Mouse (Mus musculus) neural tube, embryonic 13.5 days (tissue): Measurements from ENCODE around the gene Trim6. TPM values are rescaled to one million over a fixed set of nuclear protein-coding genes. Genes with fewer than 3 reads are reported as not detected.
"Not testable (repeated sequence)": the region's sequence is repeated elsewhere in the genome, so short reads cannot be mapped to it uniquely, and the experiment has no call there.

Experiments used
- ATAC-seq: fragments of 200-750 bp; cut with Nextera tagmentation; 2 replicates; pipeline ENCODE4 v1.8.0; 2017; ENCODE audit warnings: low read depth, mild to moderate bottlenecking, moderate TSS enrichment, moderate library complexity
- H3K27ac ChIP-seq: fragments of 300-500 bp; sonication (generic); replicated peaks from 2 replicates; pipeline ENCODE4 v1.5.1; 2015; ENCODE audit warnings: moderate library complexity, mild to moderate bottlenecking, inconsistent platforms
- H3K27me3 ChIP-seq: fragments of 300-500 bp; sonication (generic); 2 replicates; pipeline ENCODE4 v1.6.1; 2015; ENCODE audit warnings: mild to moderate bottlenecking, inconsistent platforms
- H3K36me3 ChIP-seq: fragments of 300-500 bp; sonication (generic); 2 replicates; pipeline ENCODE4 v1.6.1; 2015; ENCODE audit warnings: mild to moderate bottlenecking, inconsistent platforms
- H3K4me1 ChIP-seq: fragments of 300-500 bp; sonication (generic); replicated peaks from 2 replicates; pipeline ENCODE4 v1.6.1; 2015; ENCODE audit warnings: inconsistent platforms
- H3K4me2 ChIP-seq: fragments of 300-500 bp; sonication (generic); 2 replicates; pipeline ENCODE4 v1.6.1; 2015; ENCODE audit warnings: inconsistent platforms, mild to moderate bottlenecking, moderate library complexity
- H3K4me3 ChIP-seq: fragments of 300-500 bp; sonication (generic); 2 replicates; pipeline ENCODE4 v1.5.1; 2015; ENCODE audit warnings: mild to moderate bottlenecking, inconsistent platforms
- H3K9ac ChIP-seq: fragments of 300-500 bp; sonication (generic); 2 replicates; pipeline ENCODE4 v1.6.1; 2015; ENCODE audit warnings: moderate library complexity, mild to moderate bottlenecking, inconsistent platforms
- H3K9me3 ChIP-seq: fragments of 300-500 bp; sonication (generic); 2 replicates; pipeline ENCODE4 v1.6.1; 2016; ENCODE audit warnings: inconsistent platforms
- WGBS: fragments of 180-500 bp; shearing (Covaris S2); methylation state at CpG from one replicate; pipeline ENCODE4 v1.1.7; 2015; 5-methylcytosine and 5-hydroxymethylcytosine counted together
- polyA plus RNA-seq: library from polyadenylated mRNA; unstranded; fragments of >200 nt; fragmentation: Nextera tagmentation; extraction: Ambion mirVana; gene quantifications from 2 replicates; pipeline ENCODE4 v1.2.1, GENCODE M21; 2015

The Trim6 gene
- polyA plus RNA-seq, 1 experiment from 2014 or later, result 0.47 TPM

- 38% methylated on average over 2 of the region's 2 CpGs for WGBS
- no peaks in the 10 kb centered on the region for H3K9me3 ChIP-seq
- ATAC-seq, result no peak
- no peaks in the 10 kb centered on the region for H3K4me1 ChIP-seq
- H3K9ac ChIP-seq, result no peak overlapping the region
- no peak overlapping the region for H3K4me3 ChIP-seq
- H3K4me2 ChIP-seq, result no peak overlapping the region
- no peaks in the 10 kb centered on the region for H3K36me3 ChIP-seq
- no peak overlapping the region for H3K27ac ChIP-seq
- no peaks in the 10 kb centered on the region for H3K27me3 ChIP-seq
These were observed 12.6 kb downstream of the Trim6 start for GRCm38 (mm10) chr7:104231203-104231602.

GRCm38 (mm10) chr7:104240857-104241256 is 22.3 kb downstream of the Trim6 start:
- H3K4me2 ChIP-seq, result no peak overlapping the region
- H3K4me3 ChIP-seq, result no peak overlapping the region
- no peak overlapping the region for H3K9ac ChIP-seq
- no peaks in the 10 kb centered on the region for H3K9me3 ChIP-seq
- H3K36me3 ChIP-seq, result no peaks in the 10 kb centered on the region
- H3K4me1 ChIP-seq, result no peaks in the 10 kb centered on the region; the same call in 1 of the 2 replicates
- no peak for ATAC-seq
- no peaks in the 10 kb centered on the region for H3K27me3 ChIP-seq
- H3K27ac ChIP-seq, result no peak overlapping the region

GRCm38 (mm10) chr7:104243616-104244015 is 25.0 kb downstream of the Trim6 start:
- H3K27ac ChIP-seq, result no peak overlapping the region
- no peaks in the 10 kb centered on the region for H3K27me3 ChIP-seq
- H3K36me3 ChIP-seq, result no peaks in the 10 kb centered on the region
- H3K4me3 ChIP-seq, result no peak overlapping the region
- WGBS, result 50% methylated on average over 1 of the region's 1 CpGs
- no peak for ATAC-seq
- H3K4me1 ChIP-seq, result no peaks in the 10 kb centered on the region; the same call in 1 of the 2 replicates
- H3K9ac ChIP-seq, result no peak overlapping the region
- no peaks in the 10 kb centered on the region for H3K9me3 ChIP-seq
- no peak overlapping the region for H3K4me2 ChIP-seq

- Histone ChIP-seq H3K9ac (peak within 1 kb of the TSS; percentile 43), H3K27me3 (no peaks in the 10 kb centered on the region), H3K4me2 (peak within 1 kb of the TSS; percentile 42), H3K36me3 (no peaks in the 10 kb centered on the region), H3K4me3 (peak within 1 kb of the TSS; percentile 36), H3K27ac (no peak within 1 kb of the TSS), H3K4me1 (no peaks in the 10 kb centered on the region; the same call in 1 of the 2 replicates), H3K9me3 (no peaks in the 10 kb centered on the region)
- 11% methylated on average over 13 of the region's 13 CpGs for WGBS
- peak; percentile 53 for ATAC-seq
These were observed 25.9 kb downstream of the Trim6 start, which contains the start of gene Trim34a for GRCm38 (mm10) chr7:104244287-104245181. Gene Trim34a (plus strand): TSS chr7:104244457.

GRCm38 (mm10) chr7:104260380-104260779 is 41.8 kb downstream of the Trim6 start:
- H3K4me2 ChIP-seq, H3K36me3 ChIP-seq, H3K27me3 ChIP-seq, H3K4me1 ChIP-seq, H3K9ac ChIP-seq, ATAC-seq, H3K4me3 ChIP-seq, H3K9me3 ChIP-seq, H3K27ac ChIP-seq: not testable (repeated sequence)
- 85% methylated on average over 4 of the region's 4 CpGs for WGBS

- H3K9ac ChIP-seq, H3K4me1 ChIP-seq, H3K27me3 ChIP-seq, H3K27ac ChIP-seq, H3K4me3 ChIP-seq, ATAC-seq, H3K9me3 ChIP-seq, H3K4me2 ChIP-seq, H3K36me3 ChIP-seq: not testable (repeated sequence)
- 89% methylated on average over 5 of the region's 5 CpGs for WGBS
These were observed 46.7 kb downstream of the Trim6 start for GRCm38 (mm10) chr7:104265335-104265734.

GRCm38 (mm10) chr7:104279361-104279760 is 60.8 kb downstream of the Trim6 start:
- not testable (repeated sequence) for H3K27ac ChIP-seq, H3K4me2 ChIP-seq, H3K9ac ChIP-seq, H3K36me3 ChIP-seq, H3K4me1 ChIP-seq, H3K9me3 ChIP-seq, H3K27me3 ChIP-seq, ATAC-seq, H3K4me3 ChIP-seq
- WGBS, result 85% methylated on average over 3 of the region's 3 CpGs

Other genes starting within 250 kb of the Trim6 start
- gene Olfr635, start 247.6 kb upstream of the Trim6 start, polyA plus RNA-seq, result not detected in 2 replicates
- gene Olfr638, start 220.0 kb upstream of the Trim6 start, polyA plus RNA-seq, result not detected in 2 replicates
- gene Olfr639, start 201.5 kb upstream of the Trim6 start, polyA plus RNA-seq, result not detected in 2 replicates
- not detected in 2 replicates for gene Olfr640, start 193.2 kb upstream of the Trim6 start, polyA plus RNA-seq
- not detected in 2 replicates for gene Olfr641, start 183.3 kb upstream of the Trim6 start, polyA plus RNA-seq
- not detected in 2 replicates for gene Olfr642, start 166.1 kb upstream of the Trim6 start, polyA plus RNA-seq
- gene 4930516K23Rik, start 157.3 kb upstream of the Trim6 start, polyA plus RNA-seq, result not detected in 2 replicates
- gene Olfr644, start 146.9 kb upstream of the Trim6 start, polyA plus RNA-seq, result not detected in 2 replicates
- gene Olfr645, start 133.3 kb upstream of the Trim6 start, polyA plus RNA-seq, result not detected in 2 replicates
- not detected in 2 replicates for gene Olfr646, start 113.9 kb upstream of the Trim6 start, polyA plus RNA-seq
- gene Ubqln5, start 89.0 kb upstream of the Trim6 start, polyA plus RNA-seq, result not detected in 2 replicates
- gene Olfr643, start 81.4 kb upstream of the Trim6 start, polyA plus RNA-seq, result not detected in 2 replicates
- gene Ubqln3, start 75.5 kb upstream of the Trim6 start, polyA plus RNA-seq, result not detected in 2 replicates
- not detected in 2 replicates for gene Ubqlnl, start 68.2 kb upstream of the Trim6 start, polyA plus RNA-seq
- gene Olfm5, start 54.0 kb upstream of the Trim6 start, polyA plus RNA-seq, result not detected in 2 replicates
- 0.23 and 0.25 TPM in 2 replicates for gene Olfr648, start 35.4 kb upstream of the Trim6 start, polyA plus RNA-seq
- gene Olfr649, start 22.8 kb upstream of the Trim6 start, polyA plus RNA-seq, result not detected in 2 replicates
- gene Trim34a, start 25.7 kb downstream of the Trim6 start, polyA plus RNA-seq, result 0.84 TPM in 2 replicates
- gene Trim5, start 69.3 kb downstream of the Trim6 start, polyA plus RNA-seq, result 0.08 and 0.14 TPM in 2 replicates
- 2.3 and 3.1 TPM in 2 replicates for gene Trim12a, start 96.7 kb downstream of the Trim6 start, polyA plus RNA-seq
- not detected in 2 replicates for gene Trim34b, start 110.7 kb downstream of the Trim6 start, polyA plus RNA-seq
- gene Trim12c, start 134.6 kb downstream of the Trim6 start, polyA plus RNA-seq, result 1.2 and 1.4 TPM in 2 replicates
- gene Trim30b, start 151.1 kb downstream of the Trim6 start, polyA plus RNA-seq, result not detected in 2 replicates
- 0.25 TPM in 1 of 2 replicates, not detected in the other for gene Trim30c, start 182.0 kb downstream of the Trim6 start, polyA plus RNA-seq
- 0.92 and 0.93 TPM in 2 replicates for gene Trim30a, start 246.4 kb downstream of the Trim6 start, polyA plus RNA-seq